Mouse (Mus musculus): ENCODE measurements around the gene Stxbp4. TPM values are rescaled to one million over a fixed set of nuclear protein-coding genes. Genes with fewer than 3 reads are reported as not detected.

The Stxbp4 gene
- total RNA-seq, 1 experiment = 10.8 TPM

DNA sequence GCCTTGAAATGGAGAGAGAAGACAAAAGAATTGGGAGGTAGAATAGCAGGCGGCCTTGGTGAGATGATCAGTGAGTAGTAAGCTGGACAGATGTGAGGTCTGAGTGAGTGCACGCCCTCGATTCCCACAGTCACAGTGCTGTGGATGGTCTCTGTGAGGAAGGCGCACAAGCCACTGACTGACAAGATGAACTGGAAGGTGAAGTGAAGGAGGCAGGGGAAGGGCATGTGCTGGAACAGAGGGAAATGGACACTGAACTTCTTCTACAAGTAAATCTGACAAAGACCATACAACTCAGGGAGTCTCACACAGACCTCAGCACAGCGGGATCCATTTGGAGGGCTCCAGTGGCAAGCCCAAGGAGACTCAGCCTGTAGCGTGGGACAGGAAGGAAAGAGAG is 138.0 kb downstream of the Stxbp4 start:
- H3K4me1 ChIP-seq (ENCODE audit: control insufficient read depth in 2 of 2, insufficient read depth in 2 of 2, low read length in 2 of 2, poor library complexity in 1 of 2) = no peaks in the 10 kb centered on the region
- no peak for TF ChIP-seq HCFC1 (IDR thresholded peaks at IDR 0.05; ENCODE audit: borderline replicate concordance, insufficient read depth, low read length)
- no peaks in the 10 kb centered on the region for H3K9me3 ChIP-seq (ENCODE audit: control insufficient read depth, insufficient read depth, low read depth, low read length)
- in situ Hi-C loops (cut with MboI; ENCODE audit: low sequenced_read_pairs in 2 of 2, unreplicated experiment in 2 of 2) = no loop called here
- no peak overlapping the region for H3K9ac ChIP-seq (ENCODE audit: insufficient read depth, low read depth, low read length, poor library complexity, severe bottlenecking)
- no peak for DNase-seq (ENCODE audit: low read depth, low spot score)
- H3K4me3 ChIP-seq (ENCODE audit: insufficient read depth in 1 of 2, low read depth in 1 of 2, low read length in 2 of 2, poor library complexity in 1 of 2, severe bottlenecking in 1 of 2) = no peak overlapping the region
- H3K27ac ChIP-seq (ENCODE audit: insufficient read depth, low read depth, low read length, poor library complexity, severe bottlenecking) = no peak overlapping the region
- H3K36me3 ChIP-seq (ENCODE audit: control insufficient read depth, insufficient read depth, low read length, poor library complexity, severe bottlenecking) = no peaks in the 10 kb centered on the region

- in situ Hi-C loops (cut with MboI; ENCODE audit: low sequenced_read_pairs in 2 of 2, unreplicated experiment in 2 of 2) = no loop called here
- Histone ChIP-seq H3K4me3 (ENCODE audit: insufficient read depth in 1 of 2, low read depth in 1 of 2, low read length in 2 of 2, poor library complexity in 1 of 2, severe bottlenecking in 1 of 2) (no peak overlapping the region), H3K9ac (ENCODE audit: insufficient read depth, low read depth, low read length, poor library complexity, severe bottlenecking) (no peak overlapping the region), H3K27ac (ENCODE audit: insufficient read depth, low read depth, low read length, poor library complexity, severe bottlenecking) (no peak overlapping the region), H3K36me3 (ENCODE audit: control insufficient read depth, insufficient read depth, low read length, poor library complexity, severe bottlenecking) (no peaks in the 10 kb centered on the region), H3K9me3 (ENCODE audit: control insufficient read depth, insufficient read depth, low read depth, low read length) (no peaks in the 10 kb centered on the region), H3K4me1 (ENCODE audit: control insufficient read depth in 2 of 2, insufficient read depth in 2 of 2, low read length in 2 of 2, poor library complexity in 1 of 2) (no peaks in the 10 kb centered on the region)
- DNase-seq (ENCODE audit: low read depth, low spot score) = no peak
- no peak for TF ChIP-seq HCFC1 (IDR thresholded peaks at IDR 0.05; ENCODE audit: borderline replicate concordance, insufficient read depth, low read length)
- no peak for TF ChIP-seq MAFK (IDR thresholded peaks at IDR 0.05; ENCODE audit: insufficient read depth, low read depth, low read length)
- no peak for TF ChIP-seq CHD2 (IDR thresholded peaks at IDR 0.05; ENCODE audit: low read depth, low read length)
- no peak for TF ChIP-seq ZNF384 (IDR thresholded peaks at IDR 0.05; ENCODE audit: low read depth, low read length)
- TF ChIP-seq ZC3H11A (IDR thresholded peaks at IDR 0.05; ENCODE audit: borderline replicate concordance, low read depth, low read length) = no peak
These were observed 139.4 kb downstream of the Stxbp4 start for GRCm38 (mm10) chr11:90498461-90498860.

DNA sequence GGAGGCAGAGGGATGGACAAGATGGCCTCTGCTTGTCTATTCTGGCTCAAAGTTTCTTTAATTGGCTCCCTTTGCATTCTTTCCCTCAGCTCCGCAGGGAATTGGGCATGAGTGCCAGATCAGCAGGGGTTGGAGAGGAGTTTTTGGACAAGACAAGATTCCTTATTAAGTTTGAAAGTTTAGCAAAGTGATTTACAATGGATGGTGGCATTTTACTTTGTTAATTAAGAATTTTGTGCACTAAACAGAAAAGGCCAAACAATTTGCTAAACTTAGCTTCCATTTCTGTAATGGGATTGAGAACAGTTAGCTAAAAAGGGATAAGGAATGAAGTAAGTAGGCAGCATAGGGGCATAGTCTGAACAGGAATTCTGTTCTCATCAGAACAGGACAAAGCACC is 142.9 kb downstream of the Stxbp4 start:
- no peak for DNase-seq (ENCODE audit: low read depth, low spot score)
- Histone ChIP-seq H3K27ac (ENCODE audit: insufficient read depth, low read depth, low read length, poor library complexity, severe bottlenecking) (no peak overlapping the region), H3K4me3 (ENCODE audit: insufficient read depth in 1 of 2, low read depth in 1 of 2, low read length in 2 of 2, poor library complexity in 1 of 2, severe bottlenecking in 1 of 2) (no peak overlapping the region), H3K9me3 (ENCODE audit: control insufficient read depth, insufficient read depth, low read depth, low read length) (no peaks in the 10 kb centered on the region), H3K36me3 (ENCODE audit: control insufficient read depth, insufficient read depth, low read length, poor library complexity, severe bottlenecking) (no peaks in the 10 kb centered on the region), H3K9ac (ENCODE audit: insufficient read depth, low read depth, low read length, poor library complexity, severe bottlenecking) (no peak overlapping the region), H3K4me1 (ENCODE audit: control insufficient read depth in 2 of 2, insufficient read depth in 2 of 2, low read length in 2 of 2, poor library complexity in 1 of 2) (no peaks in the 10 kb centered on the region)
- in situ Hi-C loops (cut with MboI; ENCODE audit: low sequenced_read_pairs in 2 of 2, unreplicated experiment in 2 of 2) = no loop called here
- no peak for TF ChIP-seq MAFK (IDR thresholded peaks at IDR 0.05; ENCODE audit: insufficient read depth, low read depth, low read length)
- no peak for TF ChIP-seq HCFC1 (IDR thresholded peaks at IDR 0.05; ENCODE audit: borderline replicate concordance, insufficient read depth, low read length)

DNA sequence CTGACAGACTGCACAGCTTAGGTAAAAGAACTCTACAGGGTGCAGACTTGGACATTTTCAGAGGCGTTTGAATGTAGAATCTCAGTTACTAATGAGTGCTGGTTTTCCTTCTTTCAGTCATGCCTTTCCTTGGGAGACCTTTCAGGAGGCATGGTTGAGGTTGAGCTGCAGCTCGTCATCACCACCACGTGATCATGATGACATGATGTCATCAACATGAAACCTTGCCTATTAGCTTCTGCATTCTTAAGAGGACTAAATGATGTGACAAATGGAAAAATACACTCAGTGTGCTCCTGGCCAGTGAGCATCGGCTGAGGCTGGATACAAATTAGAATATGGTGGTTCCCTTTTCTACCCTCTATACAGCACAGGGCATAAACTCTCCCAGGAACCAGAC is 145.4 kb downstream of the Stxbp4 start:
- H3K36me3 ChIP-seq (ENCODE audit: control insufficient read depth, insufficient read depth, low read length, poor library complexity, severe bottlenecking) = no peaks in the 10 kb centered on the region
- no peak overlapping the region for H3K9ac ChIP-seq (ENCODE audit: insufficient read depth, low read depth, low read length, poor library complexity, severe bottlenecking)
- no peaks in the 10 kb centered on the region for H3K9me3 ChIP-seq (ENCODE audit: control insufficient read depth, insufficient read depth, low read depth, low read length)
- no peak overlapping the region for H3K27ac ChIP-seq (ENCODE audit: insufficient read depth, low read depth, low read length, poor library complexity, severe bottlenecking)
- no peaks in the 10 kb centered on the region for H3K4me1 ChIP-seq (ENCODE audit: control insufficient read depth in 2 of 2, insufficient read depth in 2 of 2, low read length in 2 of 2, poor library complexity in 1 of 2)
- in situ Hi-C loops (cut with MboI; ENCODE audit: low sequenced_read_pairs in 2 of 2, unreplicated experiment in 2 of 2) = no loop called here
- no peak overlapping the region for H3K4me3 ChIP-seq (ENCODE audit: insufficient read depth in 1 of 2, low read depth in 1 of 2, low read length in 2 of 2, poor library complexity in 1 of 2, severe bottlenecking in 1 of 2)
- DNase-seq (ENCODE audit: low read depth, low spot score) = no peak
- TF ChIP-seq ZC3H11A (IDR thresholded peaks at IDR 0.05; ENCODE audit: borderline replicate concordance, low read depth, low read length) (no peak), HCFC1 (IDR thresholded peaks at IDR 0.05; ENCODE audit: borderline replicate concordance, insufficient read depth, low read length) (no peak), CHD2 (IDR thresholded peaks at IDR 0.05; ENCODE audit: low read depth, low read length) (no peak), MAFK (IDR thresholded peaks at IDR 0.05; ENCODE audit: insufficient read depth, low read depth, low read length) (no peak)

GRCm38 (mm10) chr11:90489166-90489565 is 148.7 kb downstream of the Stxbp4 start:
- no peak overlapping the region for H3K27ac ChIP-seq (ENCODE audit: insufficient read depth, low read depth, low read length, poor library complexity, severe bottlenecking)
- TF ChIP-seq HCFC1 (IDR thresholded peaks at IDR 0.05; ENCODE audit: borderline replicate concordance, insufficient read depth, low read length) (no peak), ZNF384 (IDR thresholded peaks at IDR 0.05; ENCODE audit: low read depth, low read length) (no peak), CHD2 (IDR thresholded peaks at IDR 0.05; ENCODE audit: low read depth, low read length) (no peak), MAFK (IDR thresholded peaks at IDR 0.05; ENCODE audit: insufficient read depth, low read depth, low read length) (no peak), ZC3H11A (IDR thresholded peaks at IDR 0.05; ENCODE audit: borderline replicate concordance, low read depth, low read length) (no peak)
- H3K4me1 ChIP-seq (ENCODE audit: control insufficient read depth in 2 of 2, insufficient read depth in 2 of 2, low read length in 2 of 2, poor library complexity in 1 of 2) = no peaks in the 10 kb centered on the region
- DNase-seq (ENCODE audit: low read depth, low spot score) = no peak
- H3K9me3 ChIP-seq (ENCODE audit: control insufficient read depth, insufficient read depth, low read depth, low read length) = no peaks in the 10 kb centered on the region
- H3K4me3 ChIP-seq (ENCODE audit: insufficient read depth in 1 of 2, low read depth in 1 of 2, low read length in 2 of 2, poor library complexity in 1 of 2, severe bottlenecking in 1 of 2) = no peak overlapping the region
- H3K36me3 ChIP-seq (ENCODE audit: control insufficient read depth, insufficient read depth, low read length, poor library complexity, severe bottlenecking) = no peaks in the 10 kb centered on the region
- no peak overlapping the region for H3K9ac ChIP-seq (ENCODE audit: insufficient read depth, low read depth, low read length, poor library complexity, severe bottlenecking)
- in situ Hi-C loops (cut with MboI; ENCODE audit: low sequenced_read_pairs in 2 of 2, unreplicated experiment in 2 of 2) = no loop called here
